Mouse (Mus musculus): ENCODE measurements around the gene Tarbp2.

DNA sequence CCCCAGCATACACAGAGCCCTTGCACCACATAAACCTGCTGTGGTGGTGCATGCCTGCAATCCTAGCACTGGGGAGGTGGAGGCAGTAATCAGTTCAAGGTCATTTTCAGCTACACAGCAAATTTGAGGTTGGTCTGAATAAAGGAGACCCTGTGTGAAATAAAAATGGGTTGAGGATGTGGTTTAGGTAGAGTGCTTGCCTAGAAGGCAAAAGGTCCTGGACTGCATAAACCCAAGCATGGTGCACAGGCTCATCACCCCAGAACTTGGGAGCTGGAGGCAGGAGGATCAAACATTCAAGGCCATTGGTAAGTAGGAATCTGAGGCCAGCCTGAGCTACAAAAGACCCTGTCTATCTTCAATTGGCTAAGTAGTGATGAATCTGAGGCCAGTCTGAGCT is 10.4 kb upstream of the Tarbp2 start:
- TF ChIP-seq CTCF (IDR thresholded peaks at IDR 0.05; ENCODE audit: extremely low read depth, insufficient read length, insufficient replicate concordance, low read depth, low read length) (no peak), POLR2A (IDR thresholded peaks at IDR 0.05; ENCODE audit: low read depth, low read length) (no peak)

Data from small intestine, adult 2 months (tissue).